Mouse (Mus musculus) CH12.LX (cell line): Measurements from ENCODE around the gene Igf1. TPM values are rescaled to one million over a fixed set of nuclear protein-coding genes. Genes with fewer than 3 reads are reported as not detected.

Experiments
- DNase-seq: peaks from one replicate; pipeline ENCODE4 v3.0.0-alpha.2; 2013; ENCODE audit errors: extremely low read depth
- H3K27ac ChIP-seq: 2 replicates; pipeline ENCODE4 v1.5.1; 2012; ENCODE audit warnings: low read depth, mild to moderate bottlenecking, control low read depth, moderate library complexity; ENCODE audit not compliant: insufficient read depth
- H3K27me3 ChIP-seq: replicated peaks from 2 replicates; pipeline ENCODE3; 2012; ENCODE audit warnings: inconsistent platforms
- H3K36me3 ChIP-seq, 2 experiments: replicated peaks in 1 of 2; 2 replicates each; pipeline versions ENCODE3 to v1.6.1; 2012; ENCODE audit warnings: inconsistent platforms in 1 of 2, low read length in 1 of 2, mild to moderate bottlenecking in 1 of 2, mixed read lengths in 1 of 2, moderate library complexity in 1 of 2; ENCODE audit not compliant: control insufficient read depth in 1 of 2, insufficient read depth in 1 of 2
- H3K4me1 ChIP-seq, 2 experiments: 2 replicates each; pipeline ENCODE4 v1.6.1; 2012; ENCODE audit warnings: inconsistent platforms in 1 of 2, moderate library complexity in 1 of 2; ENCODE audit not compliant: insufficient read depth in 2 of 2, control insufficient read depth in 1 of 2
- H3K4me2 ChIP-seq: 2 replicates; pipeline ENCODE4 v1.6.1; 2012; ENCODE audit warnings: low read depth, mild to moderate bottlenecking, control low read depth; ENCODE audit not compliant: poor library complexity, insufficient read depth, severe bottlenecking
- H3K4me3 ChIP-seq, 3 experiments: fragments of 150-350 bp in 1 of 3; sonication (generic) in 1 of 3; replicated peaks in 1 of 3; 2 replicates each; pipeline versions ENCODE3 to v1.5.1; 2011 to 2012; ENCODE audit warnings: low read depth in 2 of 3, low read length in 2 of 3, mild to moderate bottlenecking in 2 of 3, moderate library complexity in 2 of 3, control low read depth in 1 of 3, improper control_type of control experiment in 1 of 3, inconsistent platforms in 1 of 3, mixed read lengths in 1 of 3; ENCODE audit not compliant: poor library complexity in 1 of 3
- H3K79me2 ChIP-seq: replicated peaks from 2 replicates; pipeline ENCODE4 v1.6.1; 2012; ENCODE audit warnings: mild to moderate bottlenecking, moderate library complexity; ENCODE audit not compliant: control insufficient read depth, poor library complexity, insufficient read depth, severe bottlenecking; ENCODE audit errors: extremely low read depth
- H3K9ac ChIP-seq: 2 replicates; pipeline ENCODE4 v1.6.1; 2012; ENCODE audit warnings: low read depth, mild to moderate bottlenecking, control low read depth, moderate library complexity; ENCODE audit not compliant: insufficient read depth
- H3K9me3 ChIP-seq: replicated peaks from 2 replicates; pipeline ENCODE3; 2012; ENCODE audit warnings: low read length, inconsistent platforms, mixed read lengths
- BHLHE40 ChIP-seq: IDR thresholded peaks from 2 replicates; pipeline ENCODE4 v1.6.1; 2011; ENCODE audit warnings: mild to moderate bottlenecking, low read depth, low read length, improper control_type of control experiment
- CHD1 ChIP-seq: IDR thresholded peaks from 2 replicates; pipeline ENCODE4 v1.6.1; 2012; ENCODE audit warnings: low read depth, low read length, improper control_type of control experiment, inconsistent platforms
- CHD2 ChIP-seq: IDR thresholded peaks from 2 replicates; pipeline ENCODE4 v1.6.1; 2011; ENCODE audit warnings: low read length, improper control_type of control experiment
- CTCF ChIP-seq, 2 experiments: IDR thresholded peaks in 1 of 2; conservative IDR thresholded peaks in 1 of 2; 2 replicates each; pipeline ENCODE4 v1.5.1; 2011 to 2012; ENCODE audit warnings: low read depth in 2 of 2, low read length in 2 of 2, improper control_type of control experiment in 1 of 2, inconsistent platforms in 1 of 2, mild to moderate bottlenecking in 1 of 2, moderate library complexity in 1 of 2
- E2F4 ChIP-seq: IDR thresholded peaks from 2 replicates; pipeline ENCODE4 v1.6.1; 2011; ENCODE audit warnings: low read depth, low read length, improper control_type of control experiment; ENCODE audit not compliant: insufficient replicate concordance
- EP300 ChIP-seq: IDR thresholded peaks from 2 replicates; pipeline ENCODE4 v1.6.1; 2011; ENCODE audit warnings: low read length, improper control_type of control experiment
- ETS1 ChIP-seq: conservative IDR thresholded peaks from 2 replicates; pipeline ENCODE4 v1.6.1; 2012; ENCODE audit warnings: low read depth, mild to moderate bottlenecking, inconsistent platforms, low read length, improper control_type of control experiment, moderate library complexity
- IRF4 ChIP-seq: IDR thresholded peaks from 2 replicates; pipeline ENCODE4 v1.6.1; 2014; ENCODE audit warnings: low read depth, mild to moderate bottlenecking, inconsistent platforms, low read length, improper control_type of control experiment
- JUND ChIP-seq: conservative IDR thresholded peaks from 2 replicates; pipeline ENCODE4 v1.6.1; 2011; ENCODE audit warnings: low read depth, low read length, improper control_type of control experiment
- KAT2A ChIP-seq: IDR thresholded peaks from 2 replicates; pipeline ENCODE4 v1.6.1; 2012; ENCODE audit warnings: low read length, improper control_type of control experiment, inconsistent platforms; ENCODE audit not compliant: insufficient replicate concordance
- MAFK ChIP-seq: IDR thresholded peaks from 2 replicates; pipeline ENCODE4 v1.6.1; 2011; ENCODE audit warnings: low read length, improper control_type of control experiment; ENCODE audit not compliant: insufficient replicate concordance
- MAZ ChIP-seq: IDR thresholded peaks from 2 replicates; pipeline ENCODE4 v1.6.1; 2012; ENCODE audit warnings: low read depth, mild to moderate bottlenecking, inconsistent platforms, low read length, improper control_type of control experiment, moderate library complexity
- MEF2A ChIP-seq: IDR thresholded peaks from 2 replicates; pipeline ENCODE4 v1.6.1; 2014; ENCODE audit warnings: low read depth, mild to moderate bottlenecking, inconsistent platforms, low read length, improper control_type of control experiment, borderline replicate concordance
- NRF1 ChIP-seq: IDR thresholded peaks from 2 replicates; pipeline ENCODE4 v1.6.1; 2014; ENCODE audit warnings: low read depth, mild to moderate bottlenecking, inconsistent platforms, low read length, improper control_type of control experiment, moderate library complexity
- POLR2A ChIP-seq: IDR thresholded peaks from 2 replicates; pipeline ENCODE4 v1.6.1; 2011; ENCODE audit warnings: low read depth, mild to moderate bottlenecking, improper control_type of control experiment, low read length
- POLR2AphosphoS2 ChIP-seq: IDR thresholded peaks from 2 replicates; pipeline ENCODE4 v1.6.1; 2011; ENCODE audit warnings: low read depth, low read length, improper control_type of control experiment
- RAD21 ChIP-seq: IDR thresholded peaks from 2 replicates; pipeline ENCODE4 v1.6.1; 2011; ENCODE audit warnings: low read depth, mild to moderate bottlenecking, low read length, improper control_type of control experiment, moderate library complexity
- SIN3A ChIP-seq: IDR thresholded peaks from 2 replicates; pipeline ENCODE4 v1.6.1; 2012; ENCODE audit warnings: low read length, improper control_type of control experiment, inconsistent platforms
- SMC3 ChIP-seq: IDR thresholded peaks from 2 replicates; pipeline ENCODE4 v1.6.1; 2011; ENCODE audit warnings: low read depth, low read length, improper control_type of control experiment
- TBP ChIP-seq: conservative IDR thresholded peaks from 2 replicates; pipeline ENCODE4 v1.6.1; 2011; ENCODE audit warnings: low read depth, low read length, improper control_type of control experiment
- UBTF ChIP-seq: IDR thresholded peaks from 2 replicates; pipeline ENCODE4 v1.6.1; 2012; ENCODE audit warnings: low read depth, mild to moderate bottlenecking, inconsistent platforms, low read length, improper control_type of control experiment, moderate library complexity
- USF1 ChIP-seq: IDR thresholded peaks from 2 replicates; pipeline ENCODE4 v1.6.1; 2014; ENCODE audit warnings: low read depth, mild to moderate bottlenecking, inconsistent platforms, low read length, improper control_type of control experiment
- USF2 ChIP-seq: conservative IDR thresholded peaks from 2 replicates; pipeline ENCODE4 v1.6.1; 2011; ENCODE audit warnings: low read depth, low read length, improper control_type of control experiment
- dilution Hi-C: fragments of 300-500 bp; cut with MboI; formaldehyde crosslinking; loops from 2 replicates; pipeline ENCODE4 v1.14.3; 2020; ENCODE audit warnings: low sequenced_read_pairs; ENCODE audit not compliant: extremely low pct_unique_long_range_greater_than_20kb, extremely low pct_ligation_motif_present
- in situ Hi-C: fragments of 300-500 bp; cut with MboI; formaldehyde crosslinking; loops from 3 replicates; pipeline ENCODE4 v1.14.3; 2019; ENCODE audit warnings: low sequenced_read_pairs, low pct_ligation_motif_present, low pct_unique_long_range_greater_than_20kb, mixed read lengths
- polyA plus RNA-seq: library from polyadenylated mRNA; unstranded; fragments of >175 nt; gene quantifications from 2 replicates; pipeline ENCODE4 v1.2.1, GENCODE M21; 2012; ENCODE audit warnings: low read depth; ENCODE audit not compliant: insufficient read length
- total RNA-seq, 2 experiments: library from RNA; depleted of rRNA; stranded (reverse); fragments of 300-350 nt in 1 of 2; fragments of >200 nt in 1 of 2; gene quantifications; 2 replicates each; pipeline ENCODE4 v1.2.3; 2012 to 2014

Gene Igf1
- total and polyA plus RNA-seq, 3 experiments, result 0.23 TPM; not detected in 2

DNA sequence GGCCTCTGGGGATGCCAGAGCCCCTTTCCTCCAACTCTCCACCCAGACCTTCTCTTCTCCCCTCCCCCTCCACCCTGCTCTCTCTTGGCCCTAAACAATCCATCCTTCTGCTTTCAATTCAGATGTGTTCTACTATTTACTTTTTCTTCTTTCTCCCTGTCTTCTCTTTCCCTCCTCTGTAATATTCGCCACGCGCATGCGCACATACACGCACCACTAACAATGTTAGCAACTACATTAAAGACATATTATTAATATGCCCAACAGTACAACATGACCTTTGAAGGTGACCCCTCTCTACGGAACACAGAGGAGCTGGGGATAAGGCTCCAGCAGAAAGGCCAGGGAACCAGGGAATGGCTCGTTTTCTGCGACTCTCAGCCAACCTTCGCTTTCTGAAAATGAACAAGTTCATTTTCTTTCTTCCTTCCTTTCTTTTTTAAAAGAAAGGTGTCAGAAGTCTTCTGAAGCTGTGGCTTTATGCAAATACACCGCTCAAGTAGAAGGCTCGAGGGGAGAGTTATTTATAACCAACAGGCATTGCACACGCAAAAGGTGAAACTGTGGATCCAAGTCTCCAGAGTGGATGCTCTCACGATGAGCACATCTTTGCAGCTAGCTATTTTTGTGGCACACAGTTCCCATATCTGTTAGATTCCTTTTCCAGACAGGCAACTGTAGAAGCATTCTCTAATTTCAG lies 2.5 kb upstream of the Igf1 start:
- Histone ChIP-seq H3K36me3 (no peaks in the 10 kb centered on the region), H3K27me3 (peaks cover 5% of the 10 kb centered on the region), H3K4me2 (peak overlapping the region; percentile 99), H3K79me2 (no peaks in the 10 kb centered on the region), H3K4me3 (peak overlapping the region in 2 of 3 experiments; percentile 34 to 40), H3K9me3 (no peaks in the 10 kb centered on the region), H3K27ac (no peak overlapping the region), H3K9ac (no peak overlapping the region; the same call in 1 of the 2 replicates), H3K4me1 (peaks cover 18 to 50% of the 10 kb centered on the region in 2 experiments)
- dilution Hi-C loops, result no loop called here
- in situ Hi-C loops, result loop anchor here (10.0 kb wide), 1 partner anchor 469 kb away; no protein-coding TSS in a partner anchor
- peak; percentile 65 for DNase-seq
- TF ChIP-seq MAFK (0 out of 2 replicates have a peak, but pooled peaks have one; percentile 29), EP300 (peak; percentile 30), KAT2A (no peak), MEF2A (peak; percentile 72; the same call in 1 of the 2 replicates), POLR2AphosphoS2 (no peak), IRF4 (peak; percentile 27; the same call in 1 of the 2 replicates), USF2 (no peak), ETS1 (peak; percentile 30; the same call in 1 of the 2 replicates), CHD2 (peak; percentile 48; the same call in 1 of the 2 replicates), USF1 (no peak), BHLHE40 (peak; percentile 51), NRF1 (peak; percentile 80), SMC3 (no peak), CTCF (conservative IDR thresholded peaks at IDR 0.05 in 1 of 2, IDR thresholded peaks at IDR 0.05 in 1 of 2; ENCODE audit: low read depth in 2 of 2, low read length in 2 of 2) (no peak), JUND (no peak), MAZ (no peak)

- dilution Hi-C loops, result no loop called here
- DNase-seq, result peak; percentile 44
- peaks cover 18 to 50% of the 10 kb centered on the region in 2 experiments for H3K4me1 ChIP-seq
- H3K27me3 ChIP-seq, result peaks cover 5% of the 10 kb centered on the region
- H3K9ac ChIP-seq, result no peak overlapping the region
- no peaks in the 10 kb centered on the region for H3K9me3 ChIP-seq
- no peak overlapping the region; the same call in 1 of the 2 replicates for H3K4me2 ChIP-seq
- in situ Hi-C loops, result loop anchor here (10.0 kb wide), 1 partner anchor 467 kb away; no protein-coding TSS in a partner anchor
- no peaks in the 10 kb centered on the region for H3K36me3 ChIP-seq
- no peak overlapping the region for H3K4me3 ChIP-seq
- H3K27ac ChIP-seq, result no peak overlapping the region
- no peaks in the 10 kb centered on the region for H3K79me2 ChIP-seq
- no peak for TF ChIP-seq POLR2A
- no peak for TF ChIP-seq SIN3A
- TF ChIP-seq RAD21, result no peak
- TF ChIP-seq MEF2A, result no peak
- no peak for TF ChIP-seq SMC3
- TF ChIP-seq NRF1, result no peak
- TF ChIP-seq CHD2, result no peak
- TF ChIP-seq TBP, result no peak
- no peak for TF ChIP-seq E2F4
- TF ChIP-seq CHD1, result no peak
- no peak for TF ChIP-seq IRF4
- TF ChIP-seq UBTF, result no peak
- TF ChIP-seq USF1, result no peak
Observed at GRCm38 (mm10) chr10:87857215-87857955, 680 bp upstream of the Igf1 start.
